Mouse (Mus musculus) G1E (cell line): ENCODE results near the gene Tmc7.

Experiments
- CTCF ChIP-seq: IDR thresholded peaks from 2 replicates; pipeline ENCODE4 v1.5.1; 2012; ENCODE audit warnings: low read depth, low read length, inconsistent platforms, mixed read lengths
- GATA1 ChIP-seq: IDR thresholded peaks from 2 replicates; pipeline ENCODE4 v1.6.1; 2012; ENCODE audit warnings: borderline replicate concordance, low read length, inconsistent platforms, mixed read lengths
- GATA2 ChIP-seq: IDR thresholded peaks from 2 replicates; pipeline ENCODE4 v1.6.1; 2012; ENCODE audit warnings: low read depth, low read length, inconsistent platforms, borderline replicate concordance
- TAL1 ChIP-seq: conservative IDR thresholded peaks from 2 replicates; pipeline ENCODE4 v1.6.1; 2012; ENCODE audit warnings: low read depth, low read length, inconsistent platforms, mixed read lengths

- TF ChIP-seq CTCF = no peak
- TF ChIP-seq TAL1 = no peak
- no peak for TF ChIP-seq GATA1
- no peak for TF ChIP-seq GATA2
Observed at GRCm38 (mm10) chr7:118572039-118572438, 12.5 kb downstream of the Tmc7 start.
